Mouse (Mus musculus): ENCODE data around the gene Hist3h2a. TPM values are rescaled to one million over a fixed set of nuclear protein-coding genes. Genes with fewer than 3 reads are reported as not detected.

Gene Hist3h2a
- 10 to 100 TPM in 1 of 2 experiments, 1 to 10 TPM in 1; 3.7 to 31.0 TPM for polyA plus RNA-seq (2012; fragmentation: generic; extraction: Trizol)

GRCm38 (mm10) chr11:58954420-58955142 lies at the start of gene Hist3h2a, which contains the start of gene Trim17:
Gene Hist3h2a, plus strand, starts transcription at chr11:58954685.
Gene Trim17, plus strand, starts transcription at chr11:58954685.

DNA sequence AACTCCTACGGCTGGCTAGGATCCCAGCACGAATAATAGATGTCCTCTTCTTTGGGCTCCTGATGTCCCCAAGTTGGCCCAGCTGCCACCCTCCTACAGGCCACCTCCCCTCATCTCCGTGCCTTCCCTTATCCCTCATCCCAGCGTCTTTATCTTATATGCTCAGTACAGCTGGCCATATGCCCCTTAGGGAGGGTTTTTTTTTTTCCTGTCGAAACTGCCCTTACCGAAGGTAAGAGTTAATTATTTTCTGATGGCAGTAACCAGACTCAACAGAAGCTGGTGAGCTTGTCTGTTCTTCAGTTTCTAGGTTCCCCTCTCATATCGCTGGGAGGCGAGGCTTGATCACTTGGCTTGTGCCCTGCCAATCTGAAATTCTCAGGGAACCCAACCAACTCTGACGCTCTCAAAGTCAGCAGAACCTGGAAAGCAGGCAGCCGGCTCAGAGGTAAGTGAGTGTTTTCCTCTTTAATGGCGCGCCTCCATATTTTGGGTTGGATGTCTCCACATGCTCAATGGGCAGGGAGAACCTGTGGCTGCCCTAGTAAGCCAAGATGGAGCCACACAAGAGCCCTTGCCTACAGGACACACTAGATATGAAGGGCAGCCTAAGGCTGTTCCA lies 36.6 kb upstream of the Hist3h2a start, which contains the start of gene Btnl10:
Gene Btnl10, plus strand, starts transcription at position 164 of the 622 bp plus-strand sequence.

DNA sequence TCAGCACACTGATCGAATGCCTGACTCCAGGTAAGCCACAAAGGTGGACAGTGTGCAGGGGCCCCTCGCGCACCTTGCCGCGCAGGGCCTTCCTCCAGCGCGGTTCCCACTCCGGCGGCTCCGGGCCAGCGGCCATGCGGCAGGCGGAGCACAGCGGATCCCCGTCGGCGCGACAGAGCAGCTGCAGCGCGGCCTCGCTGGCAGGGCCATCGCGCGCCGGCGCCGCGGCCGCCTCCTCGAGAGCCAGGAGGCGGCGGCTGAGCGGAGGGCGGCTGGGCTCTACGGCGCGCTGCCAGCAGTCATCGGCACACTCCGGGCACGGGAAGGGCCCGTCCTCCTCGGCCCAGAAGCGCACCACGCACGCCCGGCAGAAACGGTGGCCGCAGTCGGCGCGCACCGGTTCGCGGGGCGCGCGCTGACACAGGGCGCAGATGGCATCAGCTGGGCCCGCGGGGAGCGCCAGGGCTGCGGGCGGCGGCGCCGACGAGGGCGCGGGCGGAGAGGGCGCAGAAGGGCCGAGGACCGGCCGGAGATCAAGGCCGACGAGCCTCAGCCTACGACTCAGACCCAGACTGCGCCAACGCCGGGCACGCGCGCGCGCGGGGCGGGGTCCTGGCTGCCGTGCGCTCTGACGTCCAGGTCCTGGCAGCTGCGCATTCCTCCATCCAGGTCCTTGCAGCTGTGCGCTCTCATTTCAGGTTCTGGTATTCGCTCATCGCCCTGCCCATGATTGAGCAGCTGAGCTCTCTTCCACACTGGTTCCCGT lies 16.0 kb upstream of the Hist3h2a start, which contains the start of gene Rnf187:
Gene Rnf187, minus strand, starts transcription at position 595 of the 766 bp plus-strand sequence.

DNA sequence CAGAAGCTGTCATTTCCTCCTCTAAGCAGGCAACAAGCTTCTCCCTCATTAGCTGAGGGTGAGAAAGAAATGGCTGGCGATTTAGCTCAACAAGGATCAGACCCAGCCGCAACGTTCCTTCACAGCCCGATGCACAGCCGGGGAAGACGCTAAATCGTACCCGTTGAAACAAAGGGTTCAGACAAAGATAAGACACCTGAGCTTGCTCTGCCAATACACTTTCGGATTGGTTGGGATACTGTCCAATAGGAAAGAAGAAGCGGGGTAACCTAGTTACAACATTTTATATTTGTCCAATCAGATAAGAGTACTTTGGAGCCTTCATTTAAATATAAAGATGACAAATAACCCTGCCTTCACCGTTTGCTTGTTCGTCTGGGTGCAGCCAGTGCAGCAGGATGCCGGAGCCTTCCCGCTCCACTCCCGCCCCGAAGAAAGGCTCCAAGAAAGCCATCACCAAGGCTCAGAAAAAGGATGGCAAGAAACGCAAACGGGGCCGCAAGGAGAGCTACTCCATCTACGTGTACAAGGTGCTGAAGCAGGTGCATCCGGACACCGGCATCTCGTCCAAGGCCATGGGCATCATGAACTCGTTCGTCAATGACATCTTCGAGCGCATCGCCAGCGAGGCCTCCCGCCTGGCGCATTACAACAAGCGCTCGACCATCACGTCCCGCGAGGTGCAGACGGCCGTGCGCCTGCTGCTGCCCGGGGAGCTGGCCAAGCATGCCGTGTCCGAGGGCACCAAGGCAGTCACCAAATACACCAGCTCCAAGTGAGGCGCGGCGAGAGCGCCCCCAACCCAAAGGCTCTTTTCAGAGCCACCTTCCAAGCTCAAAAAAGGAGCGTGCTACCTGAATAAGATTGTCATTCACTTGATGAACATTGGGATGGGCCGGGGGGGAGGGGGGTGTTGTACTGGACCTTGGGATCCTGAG lies 5.7 kb upstream of the Hist3h2a start, which contains the start of gene Hist3h2ba:
Gene Hist3h2ba, plus strand, starts transcription at position 379 of the 938 bp plus-strand sequence.

DNA sequence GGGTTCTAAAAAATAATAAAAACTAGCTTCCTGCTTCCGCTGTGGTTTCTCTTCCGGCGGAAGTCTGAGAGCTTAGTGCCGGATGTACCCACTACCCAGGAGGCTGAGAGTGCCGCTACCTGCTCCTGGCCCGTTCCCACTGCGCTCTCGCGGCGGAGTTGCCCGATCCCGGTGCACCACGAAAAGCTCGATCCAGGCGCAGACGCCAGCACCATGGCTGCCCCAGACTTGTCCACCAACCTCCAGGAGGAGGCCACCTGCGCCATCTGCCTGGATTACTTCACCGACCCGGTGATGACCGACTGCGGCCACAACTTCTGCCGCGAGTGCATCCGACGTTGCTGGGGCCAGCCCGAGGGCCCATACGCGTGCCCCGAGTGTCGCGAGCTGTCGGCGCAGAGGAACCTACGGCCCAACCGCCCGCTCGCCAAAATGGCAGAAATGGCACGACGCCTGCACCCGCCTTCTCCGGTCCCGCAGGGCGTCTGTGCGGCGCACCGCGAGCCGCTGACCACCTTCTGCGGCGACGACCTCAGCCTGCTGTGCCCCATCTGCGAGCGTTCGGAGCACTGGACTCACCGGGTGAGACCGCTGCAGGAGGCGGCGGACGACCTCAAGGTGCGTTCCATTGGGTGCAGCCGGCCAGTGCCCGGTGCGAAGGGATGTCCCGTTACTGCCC lies 23.7 kb downstream of the Hist3h2a start, which contains the start of gene Trim11:
Gene Trim11, plus strand, starts transcription at position 67 of the 679 bp plus-strand sequence.

Other genes with a start within 250 kb of the Hist3h2a start
- gene Olfr318, start 230.7 kb upstream of the Hist3h2a start, polyA plus RNA-seq (2012; fragmentation: generic; extraction: Trizol) = not detected
- not detected for gene Olfr317, start 215.5 kb upstream of the Hist3h2a start, polyA plus RNA-seq (2012; fragmentation: generic; extraction: Trizol)
- not detected for gene Olfr316, start 202.0 kb upstream of the Hist3h2a start, polyA plus RNA-seq (2012; fragmentation: generic; extraction: Trizol)
- not detected for gene Olfr315, start 181.5 kb upstream of the Hist3h2a start, polyA plus RNA-seq (2012; fragmentation: generic; extraction: Trizol)
- gene Olfr314, start 171.7 kb upstream of the Hist3h2a start, polyA plus RNA-seq (2012; fragmentation: generic; extraction: Trizol) = not detected
- gene Fam183b, start 152.7 kb upstream of the Hist3h2a start, polyA plus RNA-seq (2012; fragmentation: generic; extraction: Trizol) = not detected
- gene Olfr313, start 139.7 kb upstream of the Hist3h2a start, polyA plus RNA-seq (2012; fragmentation: generic; extraction: Trizol) = not detected
- gene Olfr312, start 125.4 kb upstream of the Hist3h2a start, polyA plus RNA-seq (2012; fragmentation: generic; extraction: Trizol) = not detected
- gene Olfr311, start 115.4 kb upstream of the Hist3h2a start, polyA plus RNA-seq (2012; fragmentation: generic; extraction: Trizol) = not detected
- 1 to 10 TPM in 1 of 2 experiments, under 1 TPM in 1; 0.11 to 2.9 TPM for gene Gm12258, start 107.5 kb upstream of the Hist3h2a start, polyA plus RNA-seq (2012; fragmentation: generic; extraction: Trizol)
- 1 to 10 TPM in 1 of 2 experiments, under 1 TPM in 1; 0.29 to 1.5 TPM for gene 2810021J22Rik, start 87.5 kb upstream of the Hist3h2a start, polyA plus RNA-seq (2012; fragmentation: generic; extraction: Trizol)
- 1 to 10 TPM in 1 of 2 experiments, under 1 TPM in 1; 0.09 to 1.9 TPM for gene Zfp39, start 50.5 kb upstream of the Hist3h2a start, polyA plus RNA-seq (2012; fragmentation: generic; extraction: Trizol)
- gene Btnl10, start 36.8 kb upstream of the Hist3h2a start, polyA plus RNA-seq (2012; fragmentation: generic; extraction: Trizol) = not detected
- 100 to 1,000 TPM; 296 to 362 TPM for gene Rnf187, start 15.8 kb upstream of the Hist3h2a start, polyA plus RNA-seq (2012; fragmentation: generic; extraction: Trizol)
- under 1 TPM; 0.05 to 0.38 TPM for gene Hist3h2ba, start 5.8 kb upstream of the Hist3h2a start, polyA plus RNA-seq (2012; fragmentation: generic; extraction: Trizol)
- under 1 TPM; 0.05 to 0.61 TPM for gene Trim17, start within 50 bp of the Hist3h2a start, polyA plus RNA-seq (2012; fragmentation: generic; extraction: Trizol)
- gene Trim11, start 23.4 kb downstream of the Hist3h2a start, polyA plus RNA-seq (2012; fragmentation: generic; extraction: Trizol) = 10 to 100 TPM in 1 of 2 experiments, 1 to 10 TPM in 1; 6.5 to 24.8 TPM
- under 1 TPM; 0.01 to 0.12 TPM for gene Obscn, start 181.7 kb downstream of the Hist3h2a start, polyA plus RNA-seq (2012; fragmentation: generic; extraction: Trizol)
- 1 to 10 TPM; 2.6 to 3.3 TPM for gene Iba57, start 209.1 kb downstream of the Hist3h2a start, polyA plus RNA-seq (2012; fragmentation: generic; extraction: Trizol)
- under 1 TPM in 1 of 2 experiments, not detected in 1; 0.25 TPM for gene Gjc2, start 228.5 kb downstream of the Hist3h2a start, polyA plus RNA-seq (2012; fragmentation: generic; extraction: Trizol)
- gene Guk1, start 237.5 kb downstream of the Hist3h2a start, polyA plus RNA-seq (2012; fragmentation: generic; extraction: Trizol) = 100 to 1,000 TPM; 116 to 118 TPM
- gene Mrpl55, start 247.8 kb downstream of the Hist3h2a start, polyA plus RNA-seq (2012; fragmentation: generic; extraction: Trizol) = 10 to 100 TPM; 36.2 to 41.8 TPM

All from C3H10T1/2 (cell line).